Mouse (Mus musculus): ENCODE results near the gene Notch2. TPM values are rescaled to one million over a fixed set of nuclear protein-coding genes. Genes with fewer than 3 reads are reported as not detected.

The Notch2 gene
- polyA plus RNA-seq, 1 experiment from 2014 or later: 6.2 TPM

DNA sequence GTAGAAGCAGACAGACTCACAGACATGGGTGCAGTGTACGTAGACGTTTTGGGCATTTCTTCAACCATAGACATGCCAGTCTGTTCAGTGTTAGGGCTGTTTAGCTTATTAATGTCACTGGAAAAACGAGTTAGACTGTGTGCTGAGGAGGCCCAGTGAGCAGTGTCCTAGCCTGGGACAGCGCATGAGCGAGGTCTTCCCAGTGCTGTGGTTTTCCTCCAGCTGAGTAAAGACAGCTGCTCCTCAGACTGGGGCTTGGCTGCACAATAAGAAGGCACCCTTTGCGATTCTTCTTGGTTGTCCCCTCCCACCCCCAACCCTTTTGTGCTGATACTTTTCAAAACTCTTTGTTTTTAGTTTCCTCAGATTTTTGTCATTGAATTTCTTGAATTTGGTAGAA lies 22.8 kb downstream of the Notch2 start:
- no peak for TF ChIP-seq EP300 (IDR thresholded peaks at IDR 0.05; ENCODE audit: low read depth)
- no peak for TF ChIP-seq CTCF (IDR thresholded peaks at IDR 0.05; ENCODE audit: low read depth)
- peaks cover 50% of the 10 kb centered on the region for H3K4me1 ChIP-seq (ENCODE audit: insufficient read depth)

DNA sequence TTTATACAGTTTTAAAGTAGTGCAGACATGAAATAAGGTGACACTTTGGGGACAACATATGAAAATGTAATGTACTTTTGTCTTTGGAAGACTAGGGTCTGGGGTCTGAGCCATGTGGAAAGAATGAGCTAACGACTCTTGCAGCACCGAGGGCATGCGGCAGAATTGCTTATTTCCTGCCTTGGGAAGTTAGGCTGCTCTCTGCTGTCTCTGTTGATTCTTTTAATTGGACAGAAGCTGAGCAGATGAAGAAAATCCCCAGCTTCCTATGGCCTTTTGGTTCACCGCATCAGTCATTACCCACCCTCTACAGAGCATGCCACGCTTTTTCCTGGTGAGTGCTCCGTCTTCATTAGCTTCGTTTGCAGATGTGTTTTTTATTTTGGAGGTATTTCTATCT lies 23.8 kb downstream of the Notch2 start:
- Histone ChIP-seq H3K27ac (ENCODE audit: low read depth) (no peak overlapping the region), H3K9ac (replicated peaks) (no peak overlapping the region), H3K9me3 (ENCODE audit: low read length) (no peaks in the 10 kb centered on the region), H3K4me2 (ENCODE audit: low read depth, low read length) (no peak overlapping the region), H3K4me3 (ENCODE audit: low read depth, low read length) (no peak overlapping the region), H3K36me3 (replicated peaks; ENCODE audit: insufficient read depth, low read length) (no peaks in the 10 kb centered on the region), H3K27me3 (ENCODE audit: insufficient read depth, low read length) (no peaks in the 10 kb centered on the region), H3K4me1 (ENCODE audit: insufficient read depth) (peaks cover 44% of the 10 kb centered on the region)
- ATAC-seq (no peak), DNase-seq (no peak)
- WGBS (ENCODE audit: insufficient replicate concordance): 69% methylated on average over 7 of the region's 7 CpGs
- TF ChIP-seq EP300 (IDR thresholded peaks at IDR 0.05; ENCODE audit: low read depth) (no peak), CTCF (IDR thresholded peaks at IDR 0.05; ENCODE audit: low read depth) (no peak)

More for the DNA sequence above, 22.8 kb downstream of the Notch2 start:
- H3K9ac ChIP-seq (replicated peaks): no peak overlapping the region
- DNase-seq: no peak
- no peaks in the 10 kb centered on the region for H3K9me3 ChIP-seq (ENCODE audit: low read length)
- no peak overlapping the region for H3K4me2 ChIP-seq (ENCODE audit: low read depth, low read length)
- WGBS (ENCODE audit: insufficient replicate concordance): 57% methylated on average over 6 of the region's 6 CpGs
- H3K36me3 ChIP-seq (replicated peaks; ENCODE audit: insufficient read depth, low read length): no peaks in the 10 kb centered on the region
- H3K4me3 ChIP-seq (ENCODE audit: low read depth, low read length): no peak overlapping the region
- no peaks in the 10 kb centered on the region for H3K27me3 ChIP-seq (ENCODE audit: insufficient read depth, low read length)
- no peak for ATAC-seq
- H3K27ac ChIP-seq (ENCODE audit: low read depth): no peak overlapping the region

DNA sequence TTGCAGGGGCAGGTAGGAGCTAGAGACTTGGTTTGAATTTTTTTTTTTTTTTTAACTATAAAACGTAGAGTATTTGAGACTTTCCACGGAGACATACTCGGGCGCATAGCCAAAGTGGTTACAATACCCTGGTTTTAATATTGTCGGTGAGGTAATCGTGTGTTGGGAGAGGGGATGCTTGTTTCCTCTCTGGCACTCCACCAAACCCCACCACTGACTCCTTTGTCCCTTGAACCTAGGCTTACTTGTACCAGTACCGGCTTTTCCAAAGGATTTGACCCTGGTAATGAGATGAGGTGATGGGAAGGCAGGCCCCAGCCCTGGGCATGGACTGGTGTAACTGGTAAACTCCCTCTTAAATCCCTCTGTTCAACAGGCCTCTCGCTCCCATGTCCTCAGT lies 25.3 kb downstream of the Notch2 start:
- peaks cover 45% of the 10 kb centered on the region for H3K4me1 ChIP-seq (ENCODE audit: insufficient read depth)
- no peaks in the 10 kb centered on the region; the same call in 1 of the 2 replicates for H3K36me3 ChIP-seq (replicated peaks; ENCODE audit: insufficient read depth, low read length)
- 73% methylated on average over 8 of the region's 8 CpGs for WGBS (ENCODE audit: insufficient replicate concordance)
- H3K4me3 ChIP-seq (ENCODE audit: low read depth, low read length): no peak overlapping the region
- H3K27ac ChIP-seq (ENCODE audit: low read depth): no peak overlapping the region
- TF ChIP-seq EP300 (IDR thresholded peaks at IDR 0.05; ENCODE audit: low read depth): no peak
- TF ChIP-seq CTCF (IDR thresholded peaks at IDR 0.05; ENCODE audit: low read depth): no peak
- ATAC-seq (no peak), DNase-seq (no peak)
- no peak overlapping the region for H3K4me2 ChIP-seq (ENCODE audit: low read depth, low read length)
- H3K9ac ChIP-seq (replicated peaks): no peak overlapping the region
- H3K27me3 ChIP-seq (ENCODE audit: insufficient read depth, low read length): no peaks in the 10 kb centered on the region
- H3K9me3 ChIP-seq (ENCODE audit: low read length): no peaks in the 10 kb centered on the region

DNA sequence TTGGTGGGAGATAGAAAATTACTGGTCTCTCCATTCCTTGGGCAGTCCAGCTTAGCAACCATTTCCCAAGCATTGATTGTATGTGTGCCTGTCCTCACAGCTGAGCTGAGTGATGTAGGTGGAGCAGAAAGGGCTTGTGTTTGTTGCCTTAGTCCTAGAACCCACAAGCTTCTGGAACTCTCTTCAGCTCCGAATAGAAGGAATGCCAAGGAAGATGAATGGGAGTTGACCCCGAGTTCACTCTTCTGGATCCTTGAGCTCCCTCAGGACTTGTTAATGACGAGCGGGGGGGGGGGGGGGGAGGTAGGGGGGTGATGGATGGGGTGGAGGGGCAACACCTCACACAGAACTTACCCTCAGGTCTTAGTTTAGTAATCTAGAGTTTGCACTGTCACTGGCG lies 25.9 kb downstream of the Notch2 start:
- no peak overlapping the region for H3K27ac ChIP-seq (ENCODE audit: low read depth)
- no peaks in the 10 kb centered on the region; the same call in 1 of the 2 replicates for H3K36me3 ChIP-seq (replicated peaks; ENCODE audit: insufficient read depth, low read length)
- H3K4me2 ChIP-seq (ENCODE audit: low read depth, low read length): no peak overlapping the region
- ATAC-seq: no peak
- DNase-seq: no peak
- no peak overlapping the region for H3K4me3 ChIP-seq (ENCODE audit: low read depth, low read length)
- no peak overlapping the region for H3K9ac ChIP-seq (replicated peaks)
- H3K9me3 ChIP-seq (ENCODE audit: low read length): no peaks in the 10 kb centered on the region
- H3K4me1 ChIP-seq (ENCODE audit: insufficient read depth): peaks cover 44% of the 10 kb centered on the region
- H3K27me3 ChIP-seq (ENCODE audit: insufficient read depth, low read length): no peaks in the 10 kb centered on the region
- TF ChIP-seq CTCF (IDR thresholded peaks at IDR 0.05; ENCODE audit: low read depth) (no peak), EP300 (IDR thresholded peaks at IDR 0.05; ENCODE audit: low read depth) (no peak)
- WGBS (ENCODE audit: insufficient replicate concordance): 62% methylated on average over 5 of the region's 5 CpGs

DNA sequence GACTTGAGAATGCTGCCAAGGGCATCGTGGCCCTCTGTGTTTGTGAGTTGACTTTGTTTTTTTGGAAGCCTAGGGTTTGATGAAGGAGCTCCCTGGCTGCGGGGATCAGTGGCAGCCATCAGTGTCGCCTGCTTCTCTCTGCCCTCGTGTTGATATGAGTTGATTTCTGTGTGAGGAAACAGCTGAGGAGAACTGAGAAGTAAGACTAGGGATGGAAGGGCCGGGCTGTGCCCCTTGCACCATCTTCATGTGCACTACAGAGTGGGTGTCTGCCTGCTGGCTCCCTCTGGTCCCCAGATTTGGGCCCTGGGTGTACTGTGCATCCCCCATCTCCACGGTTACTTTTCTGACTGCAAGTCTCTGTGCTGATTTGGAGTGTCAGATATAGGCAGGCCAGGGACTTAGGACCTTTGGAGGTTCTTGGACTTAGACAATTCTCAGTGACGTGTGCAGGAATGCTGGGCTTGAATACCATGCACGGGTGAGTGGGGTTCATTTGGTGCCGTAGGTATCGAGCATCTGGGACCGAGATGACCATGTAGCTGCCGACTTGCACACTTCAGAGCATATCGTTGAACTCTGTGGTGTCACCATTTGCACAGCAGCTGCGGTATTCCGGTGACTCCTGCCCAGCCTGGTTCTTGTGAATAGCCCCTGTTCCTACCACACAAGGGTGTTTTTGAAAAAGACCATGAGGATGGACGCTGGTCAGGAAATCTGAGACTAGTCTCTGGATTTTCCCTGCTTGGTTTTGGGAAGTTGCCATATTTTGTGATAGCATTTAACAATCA lies 26.5 kb downstream of the Notch2 start:
- H3K4me1 ChIP-seq (ENCODE audit: insufficient read depth): peaks cover 39% of the 10 kb centered on the region
- ATAC-seq: no peak

DNA sequence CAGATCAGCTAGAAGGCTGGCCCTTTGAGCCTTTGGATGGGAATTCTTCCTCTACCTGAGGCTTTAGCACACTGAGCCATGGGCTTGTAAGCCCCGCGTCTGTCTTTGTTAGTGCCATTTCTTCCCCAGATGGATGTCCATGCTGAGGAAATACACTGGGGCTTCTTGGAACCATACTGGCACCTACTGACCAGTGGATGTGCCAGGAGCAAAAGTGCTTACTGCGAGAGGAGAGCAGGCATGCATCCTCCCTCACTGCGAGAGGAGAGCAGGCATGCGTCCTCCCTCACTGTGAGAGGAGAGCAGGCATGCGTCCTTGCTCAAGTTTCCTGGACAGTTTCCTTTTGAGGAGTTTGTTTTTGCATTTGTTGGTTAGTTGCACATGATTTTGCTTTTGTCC lies 27.5 kb downstream of the Notch2 start:
- Histone ChIP-seq H3K27ac (ENCODE audit: low read depth) (no peak overlapping the region), H3K9me3 (ENCODE audit: low read length) (no peaks in the 10 kb centered on the region), H3K4me2 (ENCODE audit: low read depth, low read length) (no peak overlapping the region), H3K4me1 (ENCODE audit: insufficient read depth) (peaks cover 39% of the 10 kb centered on the region), H3K36me3 (replicated peaks; ENCODE audit: insufficient read depth, low read length) (no peaks in the 10 kb centered on the region; the same call in 1 of the 2 replicates), H3K9ac (replicated peaks) (no peak overlapping the region), H3K4me3 (ENCODE audit: low read depth, low read length) (no peak overlapping the region), H3K27me3 (ENCODE audit: insufficient read depth, low read length) (no peaks in the 10 kb centered on the region)
- DNase-seq (no peak), ATAC-seq (no peak)
- 95% methylated on average over 6 of the region's 6 CpGs for WGBS (ENCODE audit: insufficient replicate concordance)
- TF ChIP-seq CTCF (IDR thresholded peaks at IDR 0.05; ENCODE audit: low read depth): no peak
- TF ChIP-seq EP300 (IDR thresholded peaks at IDR 0.05; ENCODE audit: low read depth): no peak

More for the DNA sequence above, 26.5 kb downstream of the Notch2 start:
- Histone ChIP-seq H3K4me3 (ENCODE audit: low read depth, low read length) (no peak overlapping the region), H3K9ac (replicated peaks) (no peak overlapping the region), H3K9me3 (ENCODE audit: low read length) (no peaks in the 10 kb centered on the region), H3K36me3 (replicated peaks; ENCODE audit: insufficient read depth, low read length) (no peaks in the 10 kb centered on the region; the same call in 1 of the 2 replicates), H3K27ac (ENCODE audit: low read depth) (no peak overlapping the region), H3K27me3 (ENCODE audit: insufficient read depth, low read length) (no peaks in the 10 kb centered on the region), H3K4me2 (ENCODE audit: low read depth, low read length) (no peak overlapping the region)
- WGBS (ENCODE audit: insufficient replicate concordance): 74% methylated on average over 16 of the region's 16 CpGs
- TF ChIP-seq CTCF (IDR thresholded peaks at IDR 0.05; ENCODE audit: low read depth) (no peak), EP300 (IDR thresholded peaks at IDR 0.05; ENCODE audit: low read depth) (no peak)
- no peak for DNase-seq
